Mouse (Mus musculus) heart, postnatal 0 days (tissue): ENCODE results near the gene Olfr1175-ps.

Source experiments
- CTCF ChIP-seq: IDR thresholded peaks from 2 replicates; pipeline ENCODE4 v1.5.1; 2016; ENCODE audit warnings: antibody characterized with exemption, control low read depth, low read depth
- EP300 ChIP-seq: IDR thresholded peaks from 2 replicates; pipeline ENCODE4 v1.6.1; 2016; ENCODE audit warnings: antibody characterized with exemption, low read depth

GRCm38 (mm10) chr2:88279775-88280174, 47.2 kb downstream of the Olfr1175-ps start, which contains the start of gene Olfr1173:
- TF ChIP-seq CTCF (no peak), EP300 (no peak)
